Mouse (Mus musculus): ENCODE results near the gene Rbm17.

Rbm17 gene

GRCm38 (mm10) chr2:11604053-11604452, at the start of gene Rbm17:
Rbm17 (minus strand) TSS chr2:11604153.
- 90% methylated on average over 5 of the region's 5 CpGs for WGBS

- 58% methylated on average over 6 of the region's 6 CpGs for WGBS
Measured at GRCm38 (mm10) chr2:11653330-11653729, 49.4 kb upstream of the Rbm17 start.

GRCm38 (mm10) chr2:11652780-11653179, 48.8 kb upstream of the Rbm17 start:
- WGBS, result 83% methylated on average over 2 of the region's 2 CpGs

- 74% methylated on average over 3 of the region's 3 CpGs for WGBS
Measured at GRCm38 (mm10) chr2:11652196-11652595, 48.2 kb upstream of the Rbm17 start.

GRCm38 (mm10) chr2:11651476-11651875, 47.5 kb upstream of the Rbm17 start:
- WGBS, result 53% methylated on average over 3 of the region's 3 CpGs

GRCm38 (mm10) chr2:11645297-11645696, 41.3 kb upstream of the Rbm17 start:
- WGBS, result 93% methylated on average over 2 of the region's 2 CpGs

GRCm38 (mm10) chr2:11644057-11644456, 40.1 kb upstream of the Rbm17 start:
- 90% methylated on average over 1 of the region's 1 CpGs for WGBS

- 70% methylated on average over 3 of the region's 3 CpGs for WGBS
Measured at GRCm38 (mm10) chr2:11642451-11642941, 38.5 kb upstream of the Rbm17 start, which contains the start of gene Il2ra. Il2ra (plus strand) TSS chr2:11642807.

GRCm38 (mm10) chr2:11637115-11637514, 33.2 kb upstream of the Rbm17 start:
- 65% methylated on average over 1 of the region's 1 CpGs for WGBS

GRCm38 (mm10) chr2:11636138-11636480, 32.2 kb upstream of the Rbm17 start:
- 80% methylated on average over 3 of the region's 3 CpGs for WGBS

GRCm38 (mm10) chr2:11635471-11636137, 31.7 kb upstream of the Rbm17 start:
- WGBS, result 92% methylated on average over 5 of the region's 5 CpGs

GRCm38 (mm10) chr2:11635035-11635434, 31.1 kb upstream of the Rbm17 start:
- 75% methylated on average over 6 of the region's 6 CpGs for WGBS

- 97% methylated on average over 5 of the region's 5 CpGs for WGBS
Measured at GRCm38 (mm10) chr2:11625890-11626289, 21.9 kb upstream of the Rbm17 start, which contains the start of gene Gm17490. Gm17490 (minus strand) TSS chr2:11626264.

GRCm38 (mm10) chr2:11623726-11624125, 19.8 kb upstream of the Rbm17 start:
- 74% methylated on average over 2 of the region's 2 CpGs for WGBS

GRCm38 (mm10) chr2:11623173-11623572, 19.2 kb upstream of the Rbm17 start:
- WGBS, result 88% methylated on average over 8 of the region's 8 CpGs

GRCm38 (mm10) chr2:11619598-11619997, 15.6 kb upstream of the Rbm17 start:
- 80% methylated on average over 2 of the region's 2 CpGs for WGBS

GRCm38 (mm10) chr2:11616846-11617245, 12.9 kb upstream of the Rbm17 start:
- 91% methylated on average over 9 of the region's 9 CpGs for WGBS

GRCm38 (mm10) chr2:11612939-11613338, 9.0 kb upstream of the Rbm17 start:
- 93% methylated on average over 6 of the region's 6 CpGs for WGBS

GRCm38 (mm10) chr2:11606718-11607117, 2.8 kb upstream of the Rbm17 start:
- WGBS, result 84% methylated on average over 4 of the region's 4 CpGs

GRCm38 (mm10) chr2:11602506-11603489, 1.2 kb downstream of the Rbm17 start:
- under 1% methylated on average over 78 of the region's 78 CpGs for WGBS

GRCm38 (mm10) chr2:11601795-11602194, 2.2 kb downstream of the Rbm17 start:
- WGBS, result 79% methylated on average over 6 of the region's 6 CpGs

- WGBS, result 96% methylated on average over 7 of the region's 7 CpGs
Measured at GRCm38 (mm10) chr2:11597906-11598305, 6.0 kb downstream of the Rbm17 start.

All from cerebral cortex, adult 2 months (tissue).